Mouse (Mus musculus) hindbrain, embryonic 12.5 days (tissue): ENCODE results near the gene Acox1. TPM values are rescaled to one million over a fixed set of nuclear protein-coding genes. Genes with fewer than 3 reads are reported as not detected.

Experiments used
- ATAC-seq: fragments of 200-750 bp; cut with Nextera tagmentation; 2 replicates; pipeline ENCODE4 v1.8.0; 2017; ENCODE audit warnings: moderate TSS enrichment; ENCODE audit not compliant: low FRiP score
- H3K27ac ChIP-seq: fragments of 300-500 bp; sonication (generic); 2 replicates; pipeline ENCODE4 v1.5.1; 2016; ENCODE audit warnings: mild to moderate bottlenecking
- H3K27me3 ChIP-seq: fragments of 300-500 bp; sonication (generic); 2 replicates; pipeline ENCODE4 v1.6.1; 2016; ENCODE audit warnings: mild to moderate bottlenecking
- H3K36me3 ChIP-seq: fragments of 300-500 bp; sonication (generic); 2 replicates; pipeline ENCODE4 v1.6.1; 2016; ENCODE audit warnings: mild to moderate bottlenecking
- H3K4me1 ChIP-seq: fragments of 300-500 bp; sonication (generic); 2 replicates; pipeline ENCODE4 v1.6.1; 2016
- H3K4me2 ChIP-seq: fragments of 300-500 bp; sonication (generic); replicated peaks from 2 replicates; pipeline ENCODE4 v1.6.1; 2016; ENCODE audit warnings: mild to moderate bottlenecking
- H3K4me3 ChIP-seq: fragments of 300-500 bp; sonication (generic); 2 replicates; pipeline ENCODE4 v1.5.1; 2016; ENCODE audit warnings: mild to moderate bottlenecking
- H3K9ac ChIP-seq: fragments of 300-500 bp; sonication (generic); 2 replicates; pipeline ENCODE4 v1.6.1; 2016; ENCODE audit warnings: mild to moderate bottlenecking, moderate library complexity
- H3K9me3 ChIP-seq: fragments of 300-500 bp; sonication (generic); replicated peaks from 2 replicates; pipeline ENCODE4 v1.6.1; 2016; ENCODE audit warnings: mild to moderate bottlenecking
- WGBS: fragments of 180-500 bp; shearing (Covaris S2); methylation state at CpG from one replicate; pipeline ENCODE4 v1.1.7; 2016; 5-methylcytosine and 5-hydroxymethylcytosine counted together
- polyA plus RNA-seq: library from polyadenylated mRNA; unstranded; fragments of >200 nt; fragmentation: Nextera tagmentation; extraction: Ambion mirVana; gene quantifications from 2 replicates; pipeline ENCODE4 v1.2.1, GENCODE M21; 2016

Gene Acox1
- polyA plus RNA-seq, 1 experiment from 2014 or later = 43.8 TPM

DNA sequence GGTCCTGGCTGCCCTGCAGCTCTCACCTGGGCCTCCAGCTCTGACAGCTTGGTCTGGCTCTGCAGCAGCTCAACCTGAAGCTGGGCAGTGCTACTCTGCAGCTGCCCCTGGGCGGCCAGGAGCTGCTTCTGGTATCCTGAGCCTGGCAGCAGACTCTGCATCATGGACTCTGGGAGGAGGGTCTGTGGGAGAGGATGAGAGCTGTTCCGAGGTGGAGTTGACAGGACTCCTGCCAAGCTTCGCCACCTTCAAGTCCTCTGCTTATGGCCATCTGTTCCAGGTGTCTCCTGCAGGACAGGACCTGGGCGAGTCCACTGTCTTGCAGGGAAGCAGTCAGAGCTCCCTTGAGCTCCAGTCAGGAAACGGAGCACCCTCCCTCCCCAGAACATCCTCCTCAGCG is 49.5 kb downstream of the Acox1 start:
- Histone ChIP-seq H3K36me3 (peaks cover 100% of the 10 kb centered on the region), H3K4me2 (no peak overlapping the region), H3K9me3 (no peaks in the 10 kb centered on the region), H3K9ac (no peak overlapping the region), H3K4me3 (no peak overlapping the region), H3K27ac (no peak overlapping the region), H3K27me3 (no peaks in the 10 kb centered on the region), H3K4me1 (no peaks in the 10 kb centered on the region; the same call in 1 of the 2 replicates)
- WGBS = 75% methylated on average over 6 of the region's 6 CpGs
- ATAC-seq = no peak

GRCm38 (mm10) chr11:116148761-116149221 is 50.1 kb downstream of the Acox1 start:
- no peaks in the 10 kb centered on the region; the same call in 1 of the 2 replicates for H3K4me1 ChIP-seq
- H3K9ac ChIP-seq = 0 out of 2 replicates have a peak overlapping the region, but pooled peaks have one; percentile 35
- H3K4me2 ChIP-seq = no peak overlapping the region
- peaks cover 100% of the 10 kb centered on the region for H3K36me3 ChIP-seq
- WGBS = 59% methylated on average over 20 of the region's 20 CpGs
- ATAC-seq = no peak
- no peaks in the 10 kb centered on the region for H3K27me3 ChIP-seq
- no peaks in the 10 kb centered on the region for H3K9me3 ChIP-seq
- H3K4me3 ChIP-seq = no peak overlapping the region
- H3K27ac ChIP-seq = 0 out of 2 replicates have a peak overlapping the region, but pooled peaks have one; percentile 5

DNA sequence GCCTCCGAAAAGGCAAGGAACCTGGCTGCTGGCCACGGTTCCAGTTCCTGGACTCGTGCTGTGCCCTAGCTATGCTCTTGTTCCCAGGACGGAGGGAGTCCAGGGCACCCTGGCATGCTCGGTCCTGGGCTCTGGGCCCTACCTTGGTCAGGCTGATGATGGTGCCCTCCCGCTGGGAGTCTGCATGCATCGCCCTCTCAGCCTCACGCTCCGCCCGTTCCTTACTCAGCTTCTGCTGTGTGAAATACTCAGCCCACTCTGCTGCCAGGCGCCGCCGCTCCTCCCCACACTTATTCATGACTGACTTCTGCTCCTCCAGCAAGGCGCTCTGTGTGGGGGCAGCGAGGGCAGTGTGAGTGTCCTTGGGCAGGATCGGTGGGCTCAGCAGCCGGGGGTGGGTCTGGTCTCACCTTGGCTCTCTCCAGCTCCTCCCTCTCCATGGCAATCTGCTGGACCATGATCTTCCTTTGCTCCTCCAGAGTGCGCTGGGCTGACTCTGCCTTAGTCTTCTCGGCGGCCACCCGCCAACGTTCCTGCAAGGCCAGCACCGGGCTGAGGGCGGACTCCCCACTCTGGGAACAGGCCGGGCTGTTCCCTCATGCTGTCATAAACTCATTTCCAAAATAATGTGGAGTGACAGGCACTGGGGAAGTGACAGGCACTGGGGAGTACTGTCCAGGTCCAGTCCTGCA is 52.4 kb downstream of the Acox1 start:
- Histone ChIP-seq H3K9me3 (no peaks in the 10 kb centered on the region), H3K4me1 (no peaks in the 10 kb centered on the region; the same call in 1 of the 2 replicates), H3K27ac (no peak overlapping the region), H3K4me3 (no peak overlapping the region), H3K36me3 (peaks cover 98% of the 10 kb centered on the region), H3K4me2 (no peak overlapping the region), H3K9ac (no peak overlapping the region), H3K27me3 (no peaks in the 10 kb centered on the region)
- no peak for ATAC-seq
- WGBS = 73% methylated on average over 25 of the region's 25 CpGs

- Histone ChIP-seq H3K27me3 (no peaks in the 10 kb centered on the region), H3K9me3 (no peaks in the 10 kb centered on the region), H3K4me2 (no peak overlapping the region), H3K4me3 (no peak overlapping the region), H3K36me3 (peaks cover 90% of the 10 kb centered on the region), H3K27ac (no peak overlapping the region), H3K9ac (no peak overlapping the region), H3K4me1 (no peaks in the 10 kb centered on the region; the same call in 1 of the 2 replicates)
- 59% methylated on average over 18 of the region's 18 CpGs for WGBS
- ATAC-seq = no peak
Observed at GRCm38 (mm10) chr11:116145481-116146293, 53.2 kb downstream of the Acox1 start.

GRCm38 (mm10) chr11:116143468-116143867 is 55.4 kb downstream of the Acox1 start:
- 91% methylated on average over 3 of the region's 3 CpGs for WGBS
- no peak for ATAC-seq

GRCm38 (mm10) chr11:116142211-116142991 is 56.4 kb downstream of the Acox1 start:
- ATAC-seq = no peak
- peaks cover 58% of the 10 kb centered on the region for H3K36me3 ChIP-seq

More at GRCm38 (mm10) chr11:116143468-116143867, 55.4 kb downstream of the Acox1 start:
- Histone ChIP-seq H3K36me3 (peaks cover 68% of the 10 kb centered on the region), H3K27me3 (no peaks in the 10 kb centered on the region), H3K4me3 (no peak overlapping the region), H3K27ac (no peak overlapping the region), H3K4me2 (no peak overlapping the region), H3K4me1 (no peaks in the 10 kb centered on the region; the same call in 1 of the 2 replicates), H3K9me3 (no peaks in the 10 kb centered on the region), H3K9ac (no peak overlapping the region)

GRCm38 (mm10) chr11:116138468-116139138 is 60.2 kb downstream of the Acox1 start, which contains the start of gene Mrpl38:
Gene Mrpl38 (minus strand): TSS chr11:116138868.
- H3K4me1 ChIP-seq = peaks cover 10% of the 10 kb centered on the region
- H3K9me3 ChIP-seq = no peaks in the 10 kb centered on the region
- H3K4me2 ChIP-seq = peak within 1 kb of the TSS; percentile 72
- peak within 1 kb of the TSS; percentile 84 for H3K9ac ChIP-seq
- peak within 1 kb of the TSS; percentile 89 for H3K4me3 ChIP-seq
- H3K36me3 ChIP-seq = peaks cover 39% of the 10 kb centered on the region
- peak within 1 kb of the TSS; percentile 72 for H3K27ac ChIP-seq
- ATAC-seq = peak; percentile 96
- H3K27me3 ChIP-seq = no peaks in the 10 kb centered on the region
- under 1% methylated on average over 60 of the region's 60 CpGs for WGBS

More at GRCm38 (mm10) chr11:116142211-116142991, 56.4 kb downstream of the Acox1 start:
- no peaks in the 10 kb centered on the region for H3K27me3 ChIP-seq
- H3K4me1 ChIP-seq = peaks cover 6% of the 10 kb centered on the region; the same call in 1 of the 2 replicates
- no peak overlapping the region for H3K4me2 ChIP-seq
- no peak overlapping the region for H3K27ac ChIP-seq
- WGBS = 68% methylated on average over 10 of the region's 10 CpGs
- H3K9me3 ChIP-seq = no peaks in the 10 kb centered on the region
- H3K4me3 ChIP-seq = no peak overlapping the region
- H3K9ac ChIP-seq = peak overlapping the region; percentile 14; the same call in 1 of the 2 replicates

DNA sequence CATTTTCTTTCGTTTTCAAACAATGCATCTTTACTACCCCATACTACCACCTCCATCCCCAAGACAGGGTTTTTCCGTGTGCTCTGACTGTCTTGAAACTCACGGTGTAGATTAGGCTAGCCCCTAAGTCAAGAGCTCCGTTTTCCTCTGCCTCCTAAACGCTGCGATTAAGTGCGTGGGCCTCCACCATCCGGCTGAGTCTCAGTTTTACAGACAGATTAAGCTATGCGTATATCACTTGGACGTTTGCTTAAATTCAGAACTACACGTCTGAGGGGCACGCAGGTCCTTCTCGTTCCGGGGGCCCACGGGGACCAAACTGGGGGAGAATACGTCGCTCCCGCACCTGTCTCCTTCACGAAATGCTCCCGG is 60.8 kb downstream of the Acox1 start:
- Histone ChIP-seq H3K4me2 (peak overlapping the region; percentile 72), H3K4me3 (peak overlapping the region; percentile 89), H3K27me3 (no peaks in the 10 kb centered on the region), H3K4me1 (peaks cover 10% of the 10 kb centered on the region), H3K9me3 (no peaks in the 10 kb centered on the region), H3K27ac (peak overlapping the region; percentile 72), H3K36me3 (peaks cover 36% of the 10 kb centered on the region), H3K9ac (peak overlapping the region; percentile 84)
- WGBS = 1% methylated on average over 20 of the region's 20 CpGs
- ATAC-seq = no peak

DNA sequence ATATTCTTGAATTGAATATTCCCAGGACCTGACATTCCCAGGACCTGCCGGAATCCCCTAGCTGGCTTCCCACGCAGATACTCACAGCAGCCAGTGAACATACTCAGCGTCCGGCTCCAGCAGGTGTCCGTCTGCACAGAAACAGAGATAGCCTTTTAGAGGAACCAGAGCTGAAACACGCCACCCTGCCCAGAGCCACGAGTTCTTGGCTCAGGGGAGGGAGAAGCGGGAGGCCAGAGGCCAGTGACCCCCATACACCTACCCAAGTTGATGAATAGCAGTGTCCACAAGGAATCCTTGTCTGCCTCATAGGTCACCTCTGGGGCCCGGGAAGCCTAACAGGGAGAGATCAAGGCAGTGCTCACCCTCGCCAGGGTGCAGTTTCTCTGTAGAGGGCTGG is 64.7 kb downstream of the Acox1 start:
- ATAC-seq = no peak
- H3K4me3 ChIP-seq = no peak overlapping the region
- no peak overlapping the region for H3K4me2 ChIP-seq
- peaks cover 26% of the 10 kb centered on the region for H3K4me1 ChIP-seq
- H3K9me3 ChIP-seq = no peaks in the 10 kb centered on the region
- H3K27me3 ChIP-seq = no peaks in the 10 kb centered on the region
- peaks cover 37% of the 10 kb centered on the region for H3K36me3 ChIP-seq
- H3K27ac ChIP-seq = no peak overlapping the region
- WGBS = 88% methylated on average over 10 of the region's 10 CpGs
- no peak overlapping the region for H3K9ac ChIP-seq

GRCm38 (mm10) chr11:116133497-116133896 is 65.3 kb downstream of the Acox1 start:
- no peaks in the 10 kb centered on the region for H3K9me3 ChIP-seq
- WGBS = 75% methylated on average over 5 of the region's 5 CpGs
- peaks cover 28% of the 10 kb centered on the region for H3K4me1 ChIP-seq
- peaks cover 37% of the 10 kb centered on the region for H3K36me3 ChIP-seq
- no peaks in the 10 kb centered on the region for H3K27me3 ChIP-seq
- H3K4me3 ChIP-seq = no peak overlapping the region
- ATAC-seq = no peak
- no peak overlapping the region for H3K27ac ChIP-seq
- H3K4me2 ChIP-seq = no peak overlapping the region
- H3K9ac ChIP-seq = no peak overlapping the region
